Mouse (Mus musculus) intestine, embryonic 16.5 days (tissue): ENCODE measurements around the gene Amz1. TPM values are rescaled to one million over a fixed set of nuclear protein-coding genes. Genes with fewer than 3 reads are reported as not detected.

Source experiments
- ATAC-seq: fragments of 200-750 bp; cut with Nextera tagmentation; 2 replicates; pipeline ENCODE4 v1.8.0; 2017; ENCODE audit warnings: moderate TSS enrichment, moderate library complexity
- H3K27ac ChIP-seq: fragments of 300-500 bp; sonication (generic); 2 replicates; pipeline ENCODE4 v1.5.1; 2014; ENCODE audit warnings: mild to moderate bottlenecking, low read length
- H3K27me3 ChIP-seq: fragments of 300-500 bp; sonication (generic); replicated peaks from 2 replicates; pipeline ENCODE4 v1.6.1; 2014; ENCODE audit warnings: low read length, control low read depth, mixed read lengths; ENCODE audit not compliant: control insufficient read depth, insufficient read depth
- H3K36me3 ChIP-seq: fragments of 300-500 bp; sonication (generic); 2 replicates; pipeline ENCODE4 v1.6.1; 2014; ENCODE audit warnings: low read length, control low read depth; ENCODE audit not compliant: control insufficient read depth, insufficient read depth
- H3K4me1 ChIP-seq: fragments of 300-500 bp; sonication (generic); 2 replicates; pipeline ENCODE4 v1.6.1; 2014; ENCODE audit warnings: low read length, control low read depth, mixed read lengths; ENCODE audit not compliant: control insufficient read depth, insufficient read depth
- H3K4me2 ChIP-seq: fragments of 300-500 bp; sonication (generic); 2 replicates; pipeline ENCODE4 v1.6.1; 2014; ENCODE audit warnings: low read depth, low read length, control low read depth
- H3K4me3 ChIP-seq: fragments of 300-500 bp; sonication (generic); 2 replicates; pipeline ENCODE4 v1.5.1; 2014; ENCODE audit warnings: mild to moderate bottlenecking, low read length
- H3K9ac ChIP-seq: fragments of 300-500 bp; sonication (generic); 2 replicates; pipeline ENCODE4 v1.6.1; 2014; ENCODE audit warnings: low read depth, low read length
- H3K9me3 ChIP-seq: fragments of 300-500 bp; sonication (generic); 2 replicates; pipeline ENCODE4 v1.6.1; 2016; ENCODE audit warnings: low read length, control low read depth; ENCODE audit not compliant: control insufficient read depth
- WGBS: fragments of 180-500 bp; shearing (Covaris S2); extraction: QIAGEN DNeasy Blood & Tissue Kit; methylation state at CpG from one replicate; pipeline ENCODE4 v1.1.7; 2014; 5-methylcytosine and 5-hydroxymethylcytosine counted together
- polyA plus RNA-seq: library from polyadenylated mRNA; unstranded; fragments of >200 nt; fragmentation: Nextera tagmentation; extraction: Ambion mirVana; gene quantifications from 2 replicates; pipeline ENCODE4 v1.2.1, GENCODE M21; 2015

The Amz1 gene
- polyA plus RNA-seq, 1 experiment from 2014 or later = 1.4 TPM

- H3K27me3 ChIP-seq = no peaks in the 10 kb centered on the region
- peak; percentile 50 for ATAC-seq
- H3K4me1 ChIP-seq = peaks cover 12% of the 10 kb centered on the region
- peaks cover 8% of the 10 kb centered on the region for H3K36me3 ChIP-seq
- no peak overlapping the region for H3K4me3 ChIP-seq
- H3K9me3 ChIP-seq = no peaks in the 10 kb centered on the region
- no peak overlapping the region for H3K4me2 ChIP-seq
- WGBS = 67% methylated on average over 7 of the region's 7 CpGs
- H3K9ac ChIP-seq = no peak overlapping the region
- peak overlapping the region; percentile 33; the same call in 1 of the 2 replicates for H3K27ac ChIP-seq
Measured at GRCm38 (mm10) chr5:140695987-140696386, 27.9 kb upstream of the Amz1 start.

GRCm38 (mm10) chr5:140699776-140700175 is 24.2 kb upstream of the Amz1 start:
- H3K4me1 ChIP-seq = peaks cover 32% of the 10 kb centered on the region
- H3K4me2 ChIP-seq = no peak overlapping the region
- ATAC-seq = no peak
- H3K36me3 ChIP-seq = peaks cover 7% of the 10 kb centered on the region
- H3K27ac ChIP-seq = no peak overlapping the region
- whole genome bisulfite sequencing = 74% methylated on average over 9 of the region's 9 CpGs
- no peak overlapping the region for H3K4me3 ChIP-seq
- no peaks in the 10 kb centered on the region for H3K27me3 ChIP-seq
- no peaks in the 10 kb centered on the region for H3K9me3 ChIP-seq
- peak overlapping the region; percentile 24; the same call in 1 of the 2 replicates for H3K9ac ChIP-seq

- peak overlapping the region; percentile 93 for H3K9ac ChIP-seq
- peak overlapping the region; percentile 92 for H3K4me3 ChIP-seq
- H3K36me3 ChIP-seq = peaks cover 2% of the 10 kb centered on the region; the same call in 1 of the 2 replicates
- WGBS = under 1% methylated on average over 25 of the region's 25 CpGs
- no peaks in the 10 kb centered on the region for H3K27me3 ChIP-seq
- peak overlapping the region; percentile 76 for H3K4me2 ChIP-seq
- H3K27ac ChIP-seq = peak overlapping the region; percentile 94
- H3K4me1 ChIP-seq = peaks cover 41% of the 10 kb centered on the region
- ATAC-seq = peak; percentile 57
- H3K9me3 ChIP-seq = no peaks in the 10 kb centered on the region
Measured at GRCm38 (mm10) chr5:140701661-140702060, 22.3 kb upstream of the Amz1 start.

- Histone ChIP-seq H3K36me3 (0 out of 2 replicates have a peak, but pooled peaks cover under 1% of the 10 kb centered on the region), H3K9me3 (no peaks in the 10 kb centered on the region), H3K4me1 (peaks cover 41% of the 10 kb centered on the region), H3K4me3 (peak within 1 kb of the TSS; percentile 92), H3K27ac (peak within 1 kb of the TSS; percentile 94), H3K27me3 (no peaks in the 10 kb centered on the region), H3K9ac (peak within 1 kb of the TSS; percentile 93), H3K4me2 (peak within 1 kb of the TSS; percentile 76)
- peak; percentile 61 for ATAC-seq
- under 1% methylated on average over 33 of the region's 33 CpGs for WGBS
Measured at GRCm38 (mm10) chr5:140702103-140702513, 21.8 kb upstream of the Amz1 start, which contains the start of gene Iqce. TSS of gene Iqce (minus strand) at chr5:140702378.

- no peak for ATAC-seq
Measured at GRCm38 (mm10) chr5:140702618-140703175, 21.2 kb upstream of the Amz1 start.

GRCm38 (mm10) chr5:140703480-140704377 is 20.2 kb upstream of the Amz1 start:
- no peak for ATAC-seq
- Histone ChIP-seq H3K27ac (peak overlapping the region; percentile 92), H3K27me3 (no peaks in the 10 kb centered on the region), H3K4me2 (peak overlapping the region; percentile 48), H3K36me3 (0 out of 2 replicates have a peak, but pooled peaks cover 7% of the 10 kb centered on the region), H3K4me1 (peaks cover 41% of the 10 kb centered on the region), H3K4me3 (peak overlapping the region; percentile 55), H3K9ac (peak overlapping the region; percentile 64), H3K9me3 (no peaks in the 10 kb centered on the region)
- WGBS = 35% methylated on average over 17 of the region's 17 CpGs

More at GRCm38 (mm10) chr5:140702618-140703175, 21.2 kb upstream of the Amz1 start:
- 64% methylated on average over 19 of the region's 19 CpGs for WGBS
- peak overlapping the region; percentile 76 for H3K4me2 ChIP-seq
- H3K27me3 ChIP-seq = no peaks in the 10 kb centered on the region
- peak overlapping the region; percentile 93 for H3K9ac ChIP-seq
- H3K9me3 ChIP-seq = no peaks in the 10 kb centered on the region
- peaks cover 41% of the 10 kb centered on the region for H3K4me1 ChIP-seq
- H3K27ac ChIP-seq = peak overlapping the region; percentile 94
- 0 out of 2 replicates have a peak, but pooled peaks cover 4% of the 10 kb centered on the region for H3K36me3 ChIP-seq
- H3K4me3 ChIP-seq = peak overlapping the region; percentile 92

- WGBS = under 1% methylated on average over 69 of the region's 69 CpGs
- peak within 1 kb of the TSS; percentile 80 for H3K9ac ChIP-seq
- peak within 1 kb of the TSS; percentile 90 for H3K4me2 ChIP-seq
- H3K9me3 ChIP-seq = no peaks in the 10 kb centered on the region
- ATAC-seq = peak; percentile 90
- peaks cover 38% of the 10 kb centered on the region for H3K4me1 ChIP-seq
- H3K27me3 ChIP-seq = no peaks in the 10 kb centered on the region
- peak within 1 kb of the TSS; percentile 92 for H3K27ac ChIP-seq
- H3K36me3 ChIP-seq = 0 out of 2 replicates have a peak, but pooled peaks cover 7% of the 10 kb centered on the region
- peak within 1 kb of the TSS; percentile 66 for H3K4me3 ChIP-seq
Measured at GRCm38 (mm10) chr5:140704378-140705251, 19.3 kb upstream of the Amz1 start, which contains the start of gene Brat1. TSS of gene Brat1 (plus strand) at chr5:140705011.

GRCm38 (mm10) chr5:140705501-140706171 is 18.3 kb upstream of the Amz1 start:
- H3K36me3 ChIP-seq = 0 out of 2 replicates have a peak, but pooled peaks cover 12% of the 10 kb centered on the region
- peak overlapping the region; percentile 66 for H3K4me3 ChIP-seq
- H3K4me1 ChIP-seq = peaks cover 33% of the 10 kb centered on the region
- no peaks in the 10 kb centered on the region for H3K27me3 ChIP-seq
- H3K4me2 ChIP-seq = peak overlapping the region; percentile 90
- H3K27ac ChIP-seq = peak overlapping the region; percentile 81
- WGBS = 46% methylated on average over 7 of the region's 7 CpGs
- H3K9me3 ChIP-seq = no peaks in the 10 kb centered on the region
- peak overlapping the region; percentile 80 for H3K9ac ChIP-seq
- ATAC-seq = peak; percentile 0; the same call in 1 of the 2 replicates
